Mouse (Mus musculus) left cerebral cortex, adult 8-10 months (tissue): ENCODE results near the gene Parvg. TPM values are rescaled to one million over a fixed set of nuclear protein-coding genes. Genes with fewer than 3 reads are reported as not detected.

Experiments used
- DNase-seq, 2 experiments: peaks; one replicate each; pipeline ENCODE4 v3.0.0; 2022; ENCODE audit warnings: low spot score in 2 of 2
- total RNA-seq, 4 experiments: library from RNA; stranded (reverse); gene quantifications; 2 replicates each; pipeline ENCODE4 v1.2.4; 2022

The Parvg gene
- total RNA-seq, 4 experiments from 2014 or later: 7.8 to 14.1 (median 10.4) TPM

GRCm38 (mm10) chr15:84303264-84303663 is 20.6 kb upstream of the Parvg start:
- DNase-seq: no peak

GRCm38 (mm10) chr15:84305333-84305732 is 18.5 kb upstream of the Parvg start:
- DNase-seq: no peak

GRCm38 (mm10) chr15:84310271-84310670 is 13.6 kb upstream of the Parvg start:
- DNase-seq: no peak

GRCm38 (mm10) chr15:84311295-84312085 is 12.3 kb upstream of the Parvg start:
- DNase-seq: no peak

GRCm38 (mm10) chr15:84312878-84313565 is 10.8 kb upstream of the Parvg start:
- no peak for DNase-seq

GRCm38 (mm10) chr15:84313566-84313878 is 10.3 kb upstream of the Parvg start:
- no peak for DNase-seq

- DNase-seq: no peak
These were observed 9.3 kb upstream of the Parvg start for GRCm38 (mm10) chr15:84314420-84315080.

- DNase-seq: no peak
These were observed 8.4 kb upstream of the Parvg start for GRCm38 (mm10) chr15:84315276-84316046.

- no peak for DNase-seq
These were observed 4.4 kb upstream of the Parvg start for GRCm38 (mm10) chr15:84319393-84319792.

- DNase-seq: no peak
These were observed 2.2 kb upstream of the Parvg start for GRCm38 (mm10) chr15:84321544-84322174.

GRCm38 (mm10) chr15:84324870-84325553 is 1.2 kb downstream of the Parvg start:
- DNase-seq: no peak

GRCm38 (mm10) chr15:84325736-84326135 is 1.9 kb downstream of the Parvg start:
- DNase-seq: no peak

- no peak for DNase-seq
These were observed 5.0 kb downstream of the Parvg start for GRCm38 (mm10) chr15:84328870-84329269.

- no peak for DNase-seq
These were observed 6.1 kb downstream of the Parvg start for GRCm38 (mm10) chr15:84329940-84330339.

- DNase-seq: no peak
These were observed 7.3 kb downstream of the Parvg start for GRCm38 (mm10) chr15:84331066-84331612.

GRCm38 (mm10) chr15:84336281-84336817 is 12.5 kb downstream of the Parvg start:
- DNase-seq: no peak

- peak in 1 of 2 experiments; percentile 57 for DNase-seq
These were observed 13.8 kb downstream of the Parvg start for GRCm38 (mm10) chr15:84337599-84337998.

GRCm38 (mm10) chr15:84340926-84341325 is 17.1 kb downstream of the Parvg start:
- DNase-seq: no peak

- DNase-seq: no peak
These were observed 24.9 kb downstream of the Parvg start for GRCm38 (mm10) chr15:84348769-84349168.
